20 mouse cellular contexts compared by ENCODE assay signal in genomic region chr15:62301567-62301966, GRCm38 (mm10).
DNase-seq lines count a peak whose midpoint lies in the region; ATAC-seq and TF ChIP-seq lines count a peak whose summit lies in the region.
"Had no signal": no experiment of that assay in that cellular context is flagged by ENCODE, and none has a peak within 500 bp of the region (broad histone marks: within the 10 kb centered on the region; RNA-seq: fewer than 3 reads in every experiment).

No protein-coding gene starts in this region.

- peaks cover 7% of the 10 kb centered on the region; the same call in 1 of the 2 replicates for H3K4me1 ChIP-seq in liver, postnatal 0 days (ENCODE audit: insufficient read depth)
- H3K4me1 ChIP-seq: embryonic facial prominence, embryonic 10.5 days; embryonic facial prominence, embryonic 12.5 days; forebrain, embryonic 10.5 days; forebrain, embryonic 12.5 days had no signal

- TF ChIP-seq CTCF in liver, postnatal 0 days (IDR thresholded peaks at IDR 0.05; ENCODE audit: low read depth): no peak

- H3K4me2 ChIP-seq in liver, postnatal 0 days (ENCODE audit: low read depth, low read length): no peak overlapping the region
- H3K4me2 ChIP-seq: embryonic facial prominence, embryonic 12.5 days; forebrain, embryonic 12.5 days had no signal

- H3K4me3 ChIP-seq in liver, postnatal 0 days (ENCODE audit: low read depth, low read length): no peak overlapping the region
- H3K4me3 ChIP-seq: embryonic facial prominence, embryonic 10.5 days; embryonic facial prominence, embryonic 12.5 days; forebrain, embryonic 10.5 days; forebrain, embryonic 12.5 days had no signal

- no peaks in the 10 kb centered on the region for H3K36me3 ChIP-seq in liver, postnatal 0 days (replicated peaks; ENCODE audit: insufficient read depth, low read length)
- H3K36me3 ChIP-seq: embryonic facial prominence, embryonic 10.5 days; embryonic facial prominence, embryonic 12.5 days; forebrain, embryonic 10.5 days; forebrain, embryonic 12.5 days had no signal

- H3K27me3 ChIP-seq in liver, postnatal 0 days (ENCODE audit: insufficient read depth, low read length): no peaks in the 10 kb centered on the region
- H3K27me3 ChIP-seq: embryonic facial prominence, embryonic 12.5 days; forebrain, embryonic 12.5 days had no signal

- ATAC-seq in liver, postnatal 0 days: no peak
- ATAC-seq: forebrain, embryonic 14.5 days; forebrain, embryonic 16.5 days had no signal

- WGBS in liver, postnatal 0 days (ENCODE audit: insufficient replicate concordance): 75% methylated on average over 3 of the region's 3 CpGs

- H3K27ac ChIP-seq in liver, postnatal 0 days (ENCODE audit: low read depth): 0 out of 2 replicates have a peak overlapping the region, but pooled peaks have one; percentile 65
- H3K27ac ChIP-seq: embryonic facial prominence, embryonic 10.5 days; embryonic facial prominence, embryonic 12.5 days; forebrain, embryonic 10.5 days; forebrain, embryonic 12.5 days had no signal

- TF ChIP-seq EP300 in liver, postnatal 0 days (IDR thresholded peaks at IDR 0.05; ENCODE audit: low read depth): no peak

- no peak overlapping the region for H3K9ac ChIP-seq in liver, postnatal 0 days (replicated peaks)
- H3K9ac ChIP-seq: embryonic facial prominence, embryonic 12.5 days; forebrain, embryonic 12.5 days had no signal

- no peaks in the 10 kb centered on the region for H3K9me3 ChIP-seq in liver, postnatal 0 days (ENCODE audit: low read length)
- H3K9me3 ChIP-seq: embryonic facial prominence, embryonic 10.5 days; embryonic facial prominence, embryonic 12.5 days; forebrain, embryonic 10.5 days; forebrain, embryonic 12.5 days had no signal

- DNase-seq in heart, adult 11 months: peak; percentile 78
- DNase-seq in heart, adult 8-10 months (ENCODE audit: low spot score): no peak
- no peak for DNase-seq in liver, postnatal 0 days
- DNase-seq in liver: no peak
- DNase-seq in gonadal fat pad, adult 2 months (ENCODE audit: low read depth): peak; percentile 55
- DNase-seq in cerebellum, postnatal 10 days: no peak
- DNase-seq in gastrocnemius, adult 8-10 months (ENCODE audit: low spot score in 2 of 2): no peak
- DNase-seq: adrenal gland, adult 2 months; adrenal gland, postnatal 25 days; cerebellum, adult 11 months; cerebellum, adult 18-20 months; cerebellum, adult 8-10 months; cerebellum, adult 9-11 months; cerebellum, postnatal 25 days had no signal

Comparison
In these comparisons a context has a peak if more than half of its experiments do, and no peak if none do; other contexts are left out.
1. DNase-seq: peak in heart, adult 11 months (single experiment) and gonadal fat pad, adult 2 months (single experiment); none in heart, adult 8-10 months (single experiment), liver, postnatal 0 days (single experiment), liver (single experiment), cerebellum, postnatal 10 days (0 of 2) and gastrocnemius, adult 8-10 months (0 of 2).